Mouse (Mus musculus) hindbrain, embryonic 13.5 days (tissue): ENCODE data around the gene Hadhb. TPM values are rescaled to one million over a fixed set of nuclear protein-coding genes. Genes with fewer than 3 reads are reported as not detected.
A peak's percentile ranks its signal among the peaks of the same experiment; 100 is the strongest.

Source experiments
- ATAC-seq: fragments of 200-750 bp; cut with Nextera tagmentation; 2 replicates; pipeline ENCODE4 v1.8.0; 2017; ENCODE audit warnings: moderate TSS enrichment; ENCODE audit not compliant: low FRiP score
- H3K27ac ChIP-seq: fragments of 300-500 bp; sonication (generic); 2 replicates; pipeline ENCODE4 v1.5.1; 2015; ENCODE audit warnings: inconsistent platforms, mild to moderate bottlenecking, moderate library complexity
- H3K27me3 ChIP-seq: fragments of 300-500 bp; sonication (generic); 2 replicates; pipeline ENCODE4 v1.6.1; 2015; ENCODE audit warnings: mild to moderate bottlenecking, inconsistent platforms
- H3K36me3 ChIP-seq: fragments of 300-500 bp; sonication (generic); 2 replicates; pipeline ENCODE4 v1.6.1; 2015; ENCODE audit warnings: mild to moderate bottlenecking, inconsistent platforms
- H3K4me1 ChIP-seq: fragments of 300-500 bp; sonication (generic); replicated peaks from 2 replicates; pipeline ENCODE4 v1.6.1; 2015; ENCODE audit warnings: inconsistent platforms
- H3K4me2 ChIP-seq: fragments of 300-500 bp; sonication (generic); 2 replicates; pipeline ENCODE4 v1.6.1; 2015; ENCODE audit warnings: inconsistent platforms, mild to moderate bottlenecking, moderate library complexity
- H3K4me3 ChIP-seq: fragments of 300-500 bp; sonication (generic); 2 replicates; pipeline ENCODE4 v1.5.1; 2015; ENCODE audit warnings: mild to moderate bottlenecking, inconsistent platforms
- H3K9ac ChIP-seq: fragments of 300-500 bp; sonication (generic); 2 replicates; pipeline ENCODE4 v1.6.1; 2015; ENCODE audit warnings: mild to moderate bottlenecking, inconsistent platforms
- H3K9me3 ChIP-seq: fragments of 300-500 bp; sonication (generic); 2 replicates; pipeline ENCODE4 v1.6.1; 2016; ENCODE audit warnings: inconsistent platforms
- WGBS: fragments of 180-500 bp; shearing (Covaris S2); methylation state at CpG from one replicate; pipeline ENCODE4 v1.1.7; 2015; 5-methylcytosine and 5-hydroxymethylcytosine counted together
- polyA plus RNA-seq: library from polyadenylated mRNA; unstranded; fragments of >200 nt; fragmentation: Nextera tagmentation; extraction: Ambion mirVana; gene quantifications from 2 replicates; pipeline ENCODE4 v1.2.1, GENCODE M21; 2015

Hadhb gene
- polyA plus RNA-seq, result 65.0 and 70.7 TPM in 2 replicates

DNA sequence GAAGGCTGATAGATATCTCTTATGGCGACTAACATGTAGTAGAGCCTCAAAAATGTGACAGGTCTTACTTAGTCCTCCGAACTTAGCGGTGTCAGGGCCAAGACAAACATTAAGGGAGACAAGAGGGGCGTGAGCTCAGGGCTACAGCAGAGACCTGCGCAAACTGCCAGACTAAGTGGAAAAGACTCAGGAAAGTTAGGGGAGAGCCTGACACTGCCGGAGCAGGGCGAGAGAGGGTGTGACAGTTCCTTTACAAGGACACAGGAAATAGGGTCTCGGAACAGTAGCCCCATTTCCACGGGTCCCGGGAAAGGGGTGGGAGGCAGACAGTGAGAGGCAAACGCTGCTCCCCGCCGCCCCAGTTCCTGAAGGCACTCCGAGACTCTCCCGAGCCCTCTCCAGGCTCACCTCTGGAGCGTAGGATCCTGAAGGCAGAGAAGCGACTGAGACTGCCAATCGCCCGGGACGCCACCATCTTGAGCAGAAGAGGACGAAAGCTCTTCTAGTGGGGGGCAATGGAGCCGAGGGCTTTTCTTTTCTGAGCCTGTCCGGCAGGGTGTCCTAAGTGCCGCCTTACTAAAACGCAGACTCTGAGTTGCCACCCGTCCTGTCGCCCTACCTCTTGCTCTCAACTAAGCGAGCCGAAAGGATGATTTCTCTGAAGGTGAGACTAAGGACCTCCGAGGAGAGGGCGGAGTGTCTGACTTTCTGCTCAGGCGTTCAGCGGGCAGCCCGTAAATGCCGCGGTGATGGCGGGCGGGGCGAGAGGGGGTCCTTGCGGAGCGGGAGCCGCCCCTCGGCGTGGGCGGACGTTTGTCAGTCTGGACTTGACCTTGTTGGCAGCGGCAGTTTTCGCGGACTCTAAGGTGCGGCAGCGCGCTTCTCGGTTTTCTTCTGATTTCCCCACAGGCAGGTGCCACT is at the start of gene Hadhb, which contains the start of gene Hadha:
TSS of gene Hadhb (plus strand) at position 775 of the 921 bp plus-strand sequence.
TSS of gene Hadha (minus strand) at position 689 of the 921 bp plus-strand sequence.
- H3K4me1 ChIP-seq, result peaks cover 33% of the 10 kb centered on the region
- 0% methylated on average over 53 of the region's 53 CpGs for WGBS
- peak within 1 kb of the TSS; percentile 79 for H3K9ac ChIP-seq
- peak within 1 kb of the TSS; percentile 88 for H3K27ac ChIP-seq
- peak; percentile 93 for ATAC-seq
- H3K9me3 ChIP-seq, result no peaks in the 10 kb centered on the region
- peak within 1 kb of the TSS; percentile 69 for H3K4me2 ChIP-seq
- no peaks in the 10 kb centered on the region for H3K36me3 ChIP-seq
- H3K4me3 ChIP-seq, result peak within 1 kb of the TSS; percentile 69
- H3K27me3 ChIP-seq, result no peaks in the 10 kb centered on the region

DNA sequence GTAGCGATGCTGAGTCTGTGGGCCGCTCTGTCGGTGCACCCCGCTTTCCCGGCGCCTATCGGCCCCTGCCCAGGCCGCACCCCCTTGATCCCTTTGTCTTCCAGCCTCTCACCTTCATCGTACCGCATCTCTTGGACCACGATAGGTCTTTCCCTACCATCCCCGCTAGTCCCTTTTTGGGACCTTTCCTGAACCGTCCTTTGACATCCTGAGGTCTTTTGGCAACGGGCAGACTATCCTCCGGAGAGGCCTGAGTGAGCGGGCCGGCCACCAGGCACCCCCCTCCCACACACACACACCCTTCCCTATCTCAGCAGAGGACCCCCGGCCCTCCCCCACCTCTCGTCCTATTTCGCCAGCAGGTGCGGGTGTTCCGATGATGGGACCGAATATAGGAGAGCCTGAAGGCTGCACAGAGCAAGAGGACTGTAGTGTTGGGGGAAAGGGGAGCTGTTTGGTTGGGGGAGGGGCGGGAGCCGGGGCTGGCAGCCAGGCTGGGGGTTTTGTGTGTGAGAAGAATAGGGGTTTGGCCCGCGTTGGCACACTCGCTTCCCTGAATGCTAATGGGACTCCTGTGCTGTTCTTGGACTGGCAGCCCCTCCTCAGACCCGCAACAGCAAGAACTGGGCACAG is 49.3 kb upstream of the Hadhb start, which contains the start of gene 3110082J24Rik:
TSS of gene 3110082J24Rik (minus strand) at position 419 of the 633 bp plus-strand sequence.
- WGBS, result under 1% methylated on average over 29 of the region's 29 CpGs
- Histone ChIP-seq H3K9me3 (no peaks in the 10 kb centered on the region), H3K4me2 (peak within 1 kb of the TSS; percentile 96), H3K9ac (peak within 1 kb of the TSS; percentile 88), H3K27me3 (0 out of 2 replicates have a peak, but pooled peaks cover 11% of the 10 kb centered on the region), H3K27ac (peak within 1 kb of the TSS; percentile 91), H3K36me3 (no peaks in the 10 kb centered on the region), H3K4me3 (peak within 1 kb of the TSS; percentile 77), H3K4me1 (peaks cover 59% of the 10 kb centered on the region)
- ATAC-seq, result peak; percentile 40

DNA sequence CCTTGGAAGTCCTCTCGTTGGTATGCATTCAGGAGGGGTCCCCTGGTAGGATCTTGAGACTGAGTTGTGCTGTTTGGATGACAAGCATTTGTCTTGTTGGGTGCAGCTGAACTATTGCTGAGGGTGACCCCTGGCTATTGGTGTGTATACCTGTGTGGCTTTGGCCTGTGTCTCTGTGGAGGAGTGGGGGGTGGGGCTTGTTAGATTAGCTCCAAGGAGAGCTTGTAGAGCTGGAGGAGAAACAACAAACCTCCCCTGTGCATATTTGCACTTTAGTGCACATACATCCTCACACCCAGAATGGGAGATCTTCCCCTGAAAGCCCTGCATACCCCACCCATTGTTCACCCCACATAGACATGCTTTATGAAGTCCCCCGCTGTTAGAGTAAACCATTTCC is 48.3 kb upstream of the Hadhb start:
- ATAC-seq, result no peak
- peaks cover 68% of the 10 kb centered on the region for H3K4me1 ChIP-seq
- peak overlapping the region; percentile 88 for H3K9ac ChIP-seq
- peak overlapping the region; percentile 77 for H3K4me3 ChIP-seq
- peak overlapping the region; percentile 96 for H3K4me2 ChIP-seq
- WGBS, result 7% methylated on average over 2 of the region's 2 CpGs
- H3K27me3 ChIP-seq, result peaks cover 12% of the 10 kb centered on the region; the same call in 1 of the 2 replicates
- H3K27ac ChIP-seq, result peak overlapping the region; percentile 91
- H3K9me3 ChIP-seq, result no peaks in the 10 kb centered on the region
- H3K36me3 ChIP-seq, result no peaks in the 10 kb centered on the region

DNA sequence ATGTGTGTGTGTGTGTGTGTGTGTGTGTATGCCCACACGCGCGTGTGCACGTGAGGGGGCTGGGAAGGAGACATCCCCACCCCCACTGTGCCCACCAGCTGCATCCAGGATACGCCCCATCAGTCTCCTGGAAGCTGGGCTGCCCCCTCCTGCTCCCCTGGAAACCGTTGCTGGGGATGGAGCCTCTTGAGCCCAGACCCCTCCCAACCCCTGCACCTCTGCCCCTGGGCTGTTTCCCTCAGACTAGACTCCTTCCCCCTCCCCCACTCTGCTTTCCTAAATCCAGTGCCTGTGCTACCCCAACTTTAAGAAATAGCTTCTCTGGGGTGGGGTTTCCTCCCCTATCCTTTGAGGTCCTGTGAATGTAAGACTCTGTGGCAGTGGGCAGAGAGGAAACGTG is 47.9 kb upstream of the Hadhb start:
- Histone ChIP-seq H3K4me3 (peak overlapping the region; percentile 77), H3K36me3 (peaks cover under 1% of the 10 kb centered on the region; the same call in 1 of the 2 replicates), H3K4me1 (peaks cover 73% of the 10 kb centered on the region), H3K4me2 (peak overlapping the region; percentile 96), H3K27ac (peak overlapping the region; percentile 91), H3K9me3 (no peaks in the 10 kb centered on the region), H3K9ac (peak overlapping the region; percentile 88), H3K27me3 (peaks cover 16% of the 10 kb centered on the region)
- WGBS, result 0% methylated on average over 7 of the region's 7 CpGs
- ATAC-seq, result peak; percentile 34

GRCm38 (mm10) chr5:30107611-30108041 is 47.4 kb upstream of the Hadhb start:
- Histone ChIP-seq H3K9ac (peak overlapping the region; percentile 88), H3K27me3 (peaks cover 21% of the 10 kb centered on the region), H3K9me3 (no peaks in the 10 kb centered on the region), H3K4me2 (peak overlapping the region; percentile 96), H3K4me1 (peaks cover 73% of the 10 kb centered on the region), H3K27ac (peak overlapping the region; percentile 91), H3K36me3 (peaks cover 5% of the 10 kb centered on the region; the same call in 1 of the 2 replicates), H3K4me3 (peak overlapping the region; percentile 77)
- WGBS, result 4% methylated on average over 5 of the region's 5 CpGs
- ATAC-seq, result peak; percentile 26; the same call in 1 of the 2 replicates

- peaks cover 24% of the 10 kb centered on the region for H3K27me3 ChIP-seq
- peak overlapping the region; percentile 77; the same call in 1 of the 2 replicates for H3K4me3 ChIP-seq
- no peaks in the 10 kb centered on the region for H3K9me3 ChIP-seq
- ATAC-seq, result no peak
- peak overlapping the region; percentile 96 for H3K4me2 ChIP-seq
- WGBS, result 51% methylated on average over 6 of the region's 6 CpGs
- H3K9ac ChIP-seq, result peak overlapping the region; percentile 88
- H3K27ac ChIP-seq, result peak overlapping the region; percentile 91
- peaks cover 6% of the 10 kb centered on the region; the same call in 1 of the 2 replicates for H3K36me3 ChIP-seq
- peaks cover 74% of the 10 kb centered on the region for H3K4me1 ChIP-seq
Observed at GRCm38 (mm10) chr5:30108233-30108632, 46.8 kb upstream of the Hadhb start.

- peaks cover 88% of the 10 kb centered on the region for H3K4me1 ChIP-seq
- no peak overlapping the region for H3K4me3 ChIP-seq
- peaks cover 11% of the 10 kb centered on the region; the same call in 1 of the 2 replicates for H3K36me3 ChIP-seq
- WGBS, result 45% methylated on average over 2 of the region's 2 CpGs
- H3K27me3 ChIP-seq, result peaks cover 23% of the 10 kb centered on the region
- H3K4me2 ChIP-seq, result peak overlapping the region; percentile 47; the same call in 1 of the 2 replicates
- H3K9ac ChIP-seq, result no peak overlapping the region; the same call in 1 of the 2 replicates
- no peaks in the 10 kb centered on the region for H3K9me3 ChIP-seq
- peak overlapping the region; percentile 76 for H3K27ac ChIP-seq
- ATAC-seq, result no peak
Observed at GRCm38 (mm10) chr5:30109899-30110298, 45.1 kb upstream of the Hadhb start.

- H3K9ac ChIP-seq, result peak overlapping the region; percentile 26; the same call in 1 of the 2 replicates
Observed at GRCm38 (mm10) chr5:30110371-30111060, 44.5 kb upstream of the Hadhb start.

DNA sequence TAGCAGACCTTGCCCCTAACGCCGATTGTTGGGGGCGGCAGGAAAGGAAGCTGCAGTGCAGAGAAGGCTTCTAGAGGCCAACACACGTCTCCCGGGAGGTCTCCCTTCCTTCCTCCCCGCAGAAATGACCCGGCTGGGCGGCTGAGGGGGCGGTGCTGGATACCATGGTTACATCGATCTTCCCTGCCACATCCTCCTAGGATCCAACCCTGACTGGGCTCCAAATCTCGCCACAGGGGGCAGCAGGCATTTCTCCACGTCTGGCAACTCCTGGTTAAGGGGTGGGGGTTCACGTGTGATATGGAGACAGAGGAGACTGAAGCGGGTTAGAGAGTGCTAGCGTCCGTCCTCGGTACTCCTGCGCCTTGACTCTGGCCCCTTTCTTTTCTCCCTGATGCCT is 43.9 kb upstream of the Hadhb start:
- Histone ChIP-seq H3K9ac (peak overlapping the region; percentile 26; the same call in 1 of the 2 replicates), H3K36me3 (peaks cover 16% of the 10 kb centered on the region), H3K27me3 (peaks cover 23% of the 10 kb centered on the region), H3K9me3 (no peaks in the 10 kb centered on the region), H3K4me3 (peak overlapping the region; percentile 19; the same call in 1 of the 2 replicates), H3K27ac (peak overlapping the region; percentile 76), H3K4me1 (peaks cover 77% of the 10 kb centered on the region), H3K4me2 (peak overlapping the region; percentile 47)
- WGBS, result under 1% methylated on average over 18 of the region's 18 CpGs
- ATAC-seq, result peak; percentile 27

More at GRCm38 (mm10) chr5:30110371-30111060, 44.5 kb upstream of the Hadhb start:
- peaks cover 11% of the 10 kb centered on the region; the same call in 1 of the 2 replicates for H3K36me3 ChIP-seq
- H3K27ac ChIP-seq, result peak overlapping the region; percentile 76
- H3K27me3 ChIP-seq, result peaks cover 23% of the 10 kb centered on the region
- ATAC-seq, result no peak
- no peaks in the 10 kb centered on the region for H3K9me3 ChIP-seq
- H3K4me2 ChIP-seq, result peak overlapping the region; percentile 47
- peak overlapping the region; percentile 19; the same call in 1 of the 2 replicates for H3K4me3 ChIP-seq
- WGBS, result 5% methylated on average over 22 of the region's 22 CpGs
- peaks cover 84% of the 10 kb centered on the region for H3K4me1 ChIP-seq

- Histone ChIP-seq H3K36me3 (peaks cover 23% of the 10 kb centered on the region), H3K27ac (0 out of 2 replicates have a peak overlapping the region, but pooled peaks have one; percentile 76), H3K4me1 (peaks cover 71% of the 10 kb centered on the region), H3K4me2 (peak overlapping the region; percentile 47), H3K9me3 (no peaks in the 10 kb centered on the region), H3K4me3 (no peak overlapping the region), H3K27me3 (peaks cover 23% of the 10 kb centered on the region), H3K9ac (0 out of 2 replicates have a peak overlapping the region, but pooled peaks have one; percentile 26)
- 63% methylated on average over 3 of the region's 3 CpGs for WGBS
- no peak for ATAC-seq
Observed at GRCm38 (mm10) chr5:30111771-30112170, 43.3 kb upstream of the Hadhb start.

DNA sequence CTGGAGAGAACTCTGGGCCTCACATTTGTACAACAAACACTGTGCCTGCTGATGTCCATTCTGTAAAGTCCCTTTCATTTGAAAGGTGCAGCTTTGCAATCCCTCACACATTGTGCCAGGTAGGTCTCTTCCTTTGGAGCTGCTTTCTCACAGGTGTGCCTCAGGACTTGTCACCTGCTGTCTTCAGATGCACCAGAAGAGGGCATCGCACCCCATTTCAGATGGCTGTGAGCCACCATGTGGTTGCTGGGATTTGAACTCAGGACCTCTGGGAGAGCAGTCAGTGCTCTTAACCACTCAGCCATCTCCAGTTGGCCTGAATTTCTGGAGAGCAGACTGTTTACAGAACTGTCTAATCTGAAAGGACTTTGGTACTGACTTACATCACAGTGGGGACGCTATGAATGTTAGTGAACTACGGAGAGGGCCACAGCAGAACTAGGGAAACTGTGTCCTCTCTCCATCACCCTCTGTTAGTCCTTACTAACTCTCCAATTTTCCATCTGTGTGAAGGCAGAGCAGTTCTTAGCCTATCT is 42.4 kb upstream of the Hadhb start:
- Histone ChIP-seq H3K9me3 (no peaks in the 10 kb centered on the region), H3K27ac (no peak overlapping the region), H3K4me3 (no peak overlapping the region), H3K9ac (no peak overlapping the region), H3K36me3 (peaks cover 31% of the 10 kb centered on the region), H3K27me3 (peaks cover 23% of the 10 kb centered on the region), H3K4me2 (no peak overlapping the region), H3K4me1 (peaks cover 63% of the 10 kb centered on the region)
- no peak for ATAC-seq
- WGBS, result 86% methylated on average over 3 of the region's 3 CpGs
